8 mouse cellular contexts compared by ENCODE assay signal in the genomic region with DNA sequence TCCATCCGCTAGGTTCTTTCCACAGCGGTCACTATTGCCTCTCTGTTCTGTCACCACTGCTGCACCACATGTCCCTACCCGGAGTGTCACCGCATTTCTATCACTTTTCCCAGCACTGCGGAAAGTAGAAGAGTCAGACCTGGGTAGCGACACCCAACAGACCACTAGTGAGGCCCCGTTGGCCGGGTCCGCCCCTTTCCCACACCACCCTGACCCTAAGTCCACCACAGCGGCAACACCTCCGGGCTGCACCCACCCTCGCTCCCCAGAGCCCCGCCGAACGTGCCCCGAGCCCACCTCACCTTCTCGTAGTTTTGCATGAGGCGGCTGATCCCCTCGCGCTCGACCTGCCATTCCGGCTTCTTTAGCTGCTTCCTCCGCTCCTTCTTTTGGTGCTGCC. TPM values are rescaled to one million over a fixed set of nuclear protein-coding genes. Genes with fewer than 3 reads are reported as not detected.
DNase-seq lines count a peak whose midpoint lies in the region; ATAC-seq lines count a peak whose summit lies in the region.

No protein-coding gene starts in this region.

- WGBS in embryonic facial prominence, embryonic 12.5 days = 1% methylated on average over 23 of the region's 23 CpGs
- under 1% methylated on average over 23 of the region's 23 CpGs for WGBS in intestine, embryonic 15.5 days
- 1% methylated on average over 23 of the region's 23 CpGs for WGBS in midbrain, embryonic 16.5 days

- no peaks in the 10 kb centered on the region for H3K36me3 ChIP-seq in embryonic facial prominence, embryonic 12.5 days
- no peaks in the 10 kb centered on the region for H3K36me3 ChIP-seq in intestine, embryonic 15.5 days
- H3K36me3 ChIP-seq in midbrain, embryonic 16.5 days (ENCODE audit: control insufficient read depth, insufficient read depth, low read length) = no peaks in the 10 kb centered on the region

- H3K4me1 ChIP-seq in embryonic facial prominence, embryonic 12.5 days = peaks cover 9% of the 10 kb centered on the region
- H3K4me1 ChIP-seq in intestine, embryonic 15.5 days (replicated peaks) = peaks cover 7% of the 10 kb centered on the region; the same call in 1 of the 2 replicates
- peaks cover 18% of the 10 kb centered on the region for H3K4me1 ChIP-seq in midbrain, embryonic 16.5 days (ENCODE audit: control insufficient read depth, insufficient read depth, low read length)

- H3K27me3 ChIP-seq in embryonic facial prominence, embryonic 12.5 days = no peaks in the 10 kb centered on the region
- H3K27me3 ChIP-seq in intestine, embryonic 15.5 days (replicated peaks) = no peaks in the 10 kb centered on the region
- H3K27me3 ChIP-seq in midbrain, embryonic 16.5 days (ENCODE audit: control insufficient read depth, insufficient read depth, low read depth, low read length) = no peaks in the 10 kb centered on the region

- peak overlapping the region; percentile 81 for H3K9ac ChIP-seq in embryonic facial prominence, embryonic 12.5 days
- peak overlapping the region; percentile 71 for H3K9ac ChIP-seq in intestine, embryonic 15.5 days
- H3K9ac ChIP-seq in midbrain, embryonic 16.5 days (ENCODE audit: low read depth, low read length) = peak overlapping the region; percentile 80

- no peak for DNase-seq in frontal cortex, postnatal 14 days (ENCODE audit: low spot score in 2 of 2)
- DNase-seq in 3T3-L1 (ENCODE audit: low read depth, low spot score) = peak; percentile 23
- DNase-seq in thymus, postnatal 25 days = no peak
- no peak for DNase-seq in cerebellum, adult 11 months

- peak overlapping the region; percentile 94 for H3K4me2 ChIP-seq in embryonic facial prominence, embryonic 12.5 days (replicated peaks)
- H3K4me2 ChIP-seq in intestine, embryonic 15.5 days (replicated peaks) = peak overlapping the region; percentile 86
- peak overlapping the region; percentile 89 for H3K4me2 ChIP-seq in midbrain, embryonic 16.5 days (ENCODE audit: low read length)

- H3K27ac ChIP-seq in embryonic facial prominence, embryonic 12.5 days = no peak overlapping the region
- H3K27ac ChIP-seq in intestine, embryonic 15.5 days = 0 out of 2 replicates have a peak overlapping the region, but pooled peaks have one; percentile 6
- peak overlapping the region; percentile 44; the same call in 1 of the 2 replicates for H3K27ac ChIP-seq in midbrain, embryonic 16.5 days (ENCODE audit: low read length)

- H3K4me3 ChIP-seq in embryonic facial prominence, embryonic 12.5 days = peak overlapping the region; percentile 93
- H3K4me3 ChIP-seq in intestine, embryonic 15.5 days (replicated peaks) = peak overlapping the region; percentile 90
- H3K4me3 ChIP-seq in midbrain, embryonic 16.5 days (ENCODE audit: low read depth, low read length) = peak overlapping the region; percentile 77

- no peaks in the 10 kb centered on the region for H3K9me3 ChIP-seq in embryonic facial prominence, embryonic 12.5 days
- no peaks in the 10 kb centered on the region for H3K9me3 ChIP-seq in intestine, embryonic 15.5 days
- no peaks in the 10 kb centered on the region for H3K9me3 ChIP-seq in midbrain, embryonic 16.5 days (replicated peaks; ENCODE audit: control insufficient read depth, low read length, poor library complexity, severe bottlenecking)

- peak; percentile 22; the same call in 1 of the 2 replicates for ATAC-seq in frontal cortex, adult (ENCODE audit: low TSS enrichment)
- peak; percentile 43; the same call in 1 of the 2 replicates for ATAC-seq in embryonic facial prominence, embryonic 12.5 days (ENCODE audit: insufficient number of reproducible peaks, insufficient read depth, low FRiP score, low TSS enrichment)
- ATAC-seq in intestine, embryonic 15.5 days = peak; percentile 54
- ATAC-seq in midbrain, embryonic 16.5 days = peak; percentile 66

RNA-seq across cellular contexts. Expression of a gene that starts 0.3 kb away (rescaled TPM):
- 28.7 and 31.0 TPM in 2 replicates for polyA plus RNA-seq in embryonic facial prominence, embryonic 12.5 days (2016; fragmentation: Nextera tagmentation; extraction: Ambion mirVana)
- 24.4 and 29.7 TPM in 2 replicates for polyA plus RNA-seq in intestine, embryonic 15.5 days (2015; fragmentation: Nextera tagmentation; extraction: Ambion mirVana)
- polyA plus RNA-seq in midbrain, embryonic 16.5 days (2015; fragmentation: Nextera tagmentation; extraction: Ambion mirVana) = 24.8 and 25.6 TPM in 2 replicates

RNA-seq across cellular contexts. Expression of a gene that starts 54.0 kb away (rescaled TPM):
- 0.84 and 1.1 TPM in 2 replicates for polyA plus RNA-seq in embryonic facial prominence, embryonic 12.5 days (2016; fragmentation: Nextera tagmentation; extraction: Ambion mirVana)
- 3.6 and 3.9 TPM in 2 replicates for polyA plus RNA-seq in intestine, embryonic 15.5 days (2015; fragmentation: Nextera tagmentation; extraction: Ambion mirVana)
- 0.27 and 0.39 TPM in 2 replicates for polyA plus RNA-seq in midbrain, embryonic 16.5 days (2015; fragmentation: Nextera tagmentation; extraction: Ambion mirVana)
